Mouse (Mus musculus) thymus, postnatal 10 days (tissue): ENCODE measurements around the gene Pth.

Experiments used
- DNase-seq, 2 experiments: peaks; one replicate each; pipeline ENCODE4 v3.0.0; 2021; ENCODE audit warnings: low spot score in 2 of 2

Gene Pth

GRCm38 (mm10) chr7:113388470-113388869, at the start of gene Pth:
Gene Pth, minus strand, starts transcription at chr7:113388570.
- DNase-seq: no peak

GRCm38 (mm10) chr7:113436312-113436711, 47.9 kb upstream of the Pth start:
- DNase-seq: no peak

GRCm38 (mm10) chr7:113434286-113434685, 45.9 kb upstream of the Pth start:
- peak; percentile 11 to 43 for DNase-seq

GRCm38 (mm10) chr7:113433451-113433850, 45.1 kb upstream of the Pth start:
- no peak for DNase-seq

- DNase-seq: no peak
Measured at GRCm38 (mm10) chr7:113432891-113433290, 44.5 kb upstream of the Pth start.

GRCm38 (mm10) chr7:113420771-113421170, 32.4 kb upstream of the Pth start:
- DNase-seq: no peak

- DNase-seq: peak; percentile 23 to 33
Measured at GRCm38 (mm10) chr7:113419070-113419782, 30.9 kb upstream of the Pth start.

GRCm38 (mm10) chr7:113416536-113416935, 28.2 kb upstream of the Pth start:
- no peak for DNase-seq

- DNase-seq: no peak
Measured at GRCm38 (mm10) chr7:113415256-113415655, 26.9 kb upstream of the Pth start.

- DNase-seq: no peak
Measured at GRCm38 (mm10) chr7:113408712-113409111, 20.3 kb upstream of the Pth start.

- no peak for DNase-seq
Measured at GRCm38 (mm10) chr7:113398083-113398482, 9.7 kb upstream of the Pth start.

GRCm38 (mm10) chr7:113396661-113397060, 8.3 kb upstream of the Pth start:
- no peak for DNase-seq

GRCm38 (mm10) chr7:113391619-113392018, 3.2 kb upstream of the Pth start:
- DNase-seq: no peak

GRCm38 (mm10) chr7:113377875-113378658, 10.3 kb downstream of the Pth start:
- DNase-seq: peak; percentile 59 to 73

GRCm38 (mm10) chr7:113372682-113373081, 15.7 kb downstream of the Pth start:
- DNase-seq: no peak

- DNase-seq: peak; percentile 70 to 73
Measured at GRCm38 (mm10) chr7:113369620-113370340, 18.6 kb downstream of the Pth start.

GRCm38 (mm10) chr7:113368746-113369619, 19.4 kb downstream of the Pth start, which contains the start of gene Btbd10:
Gene Btbd10, minus strand, starts transcription at chr7:113369392.
- DNase-seq: peak; percentile 98 to 99

- DNase-seq: no peak
Measured at GRCm38 (mm10) chr7:113367440-113367839, 20.9 kb downstream of the Pth start.

- no peak for DNase-seq
Measured at GRCm38 (mm10) chr7:113349089-113349488, 39.3 kb downstream of the Pth start.

- no peak for DNase-seq
Measured at GRCm38 (mm10) chr7:113347694-113348093, 40.7 kb downstream of the Pth start.

- DNase-seq: no peak
Measured at GRCm38 (mm10) chr7:113347271-113347670, 41.1 kb downstream of the Pth start.
